Mouse (Mus musculus) urinary bladder, postnatal 25 days (tissue): Measurements from ENCODE around the gene Six3.

Source experiments
- DNase-seq: peaks from one replicate; pipeline ENCODE4 v3.0.0; 2022; ENCODE audit warnings: low spot score

Six3 gene

GRCm38 (mm10) chr17:85612526-85613265 lies 712 bp upstream of the Six3 start:
- DNase-seq, result no peak

GRCm38 (mm10) chr17:85614011-85614721 lies 758 bp downstream of the Six3 start:
- DNase-seq, result no peak

DNA sequence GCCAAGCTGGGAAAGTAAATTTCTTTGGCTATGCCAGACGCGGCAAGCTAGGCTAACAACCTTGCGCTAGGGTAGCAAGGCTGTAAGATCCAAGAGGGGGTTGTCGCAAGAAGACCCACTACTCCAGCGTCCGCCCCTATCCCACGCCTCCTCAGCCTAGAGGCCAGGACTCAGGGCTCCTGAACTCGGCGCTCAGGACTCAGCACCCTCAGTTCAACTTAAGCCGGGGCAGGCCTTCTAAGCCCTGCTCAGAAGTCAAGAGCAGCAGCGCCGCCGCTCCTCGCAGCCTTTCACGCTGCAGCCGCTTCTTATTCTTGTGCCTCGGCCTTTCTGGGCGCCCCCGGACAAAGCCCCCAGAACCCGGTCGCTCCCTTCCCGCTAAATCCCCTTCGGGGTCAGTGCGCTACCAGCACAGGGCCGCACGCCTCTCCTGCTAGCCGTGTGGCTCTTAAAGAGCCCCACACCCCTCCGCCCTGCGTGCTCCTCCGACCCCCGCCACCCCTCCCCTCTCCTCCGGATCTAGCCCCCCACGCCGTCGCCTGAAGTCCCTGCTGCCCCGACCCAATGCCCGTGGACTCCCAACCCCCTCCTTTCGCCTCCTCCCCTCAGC lies 1.4 kb downstream of the Six3 start:
- DNase-seq, result no peak

GRCm38 (mm10) chr17:85615586-85615985 lies 2.2 kb downstream of the Six3 start:
- DNase-seq, result no peak

DNA sequence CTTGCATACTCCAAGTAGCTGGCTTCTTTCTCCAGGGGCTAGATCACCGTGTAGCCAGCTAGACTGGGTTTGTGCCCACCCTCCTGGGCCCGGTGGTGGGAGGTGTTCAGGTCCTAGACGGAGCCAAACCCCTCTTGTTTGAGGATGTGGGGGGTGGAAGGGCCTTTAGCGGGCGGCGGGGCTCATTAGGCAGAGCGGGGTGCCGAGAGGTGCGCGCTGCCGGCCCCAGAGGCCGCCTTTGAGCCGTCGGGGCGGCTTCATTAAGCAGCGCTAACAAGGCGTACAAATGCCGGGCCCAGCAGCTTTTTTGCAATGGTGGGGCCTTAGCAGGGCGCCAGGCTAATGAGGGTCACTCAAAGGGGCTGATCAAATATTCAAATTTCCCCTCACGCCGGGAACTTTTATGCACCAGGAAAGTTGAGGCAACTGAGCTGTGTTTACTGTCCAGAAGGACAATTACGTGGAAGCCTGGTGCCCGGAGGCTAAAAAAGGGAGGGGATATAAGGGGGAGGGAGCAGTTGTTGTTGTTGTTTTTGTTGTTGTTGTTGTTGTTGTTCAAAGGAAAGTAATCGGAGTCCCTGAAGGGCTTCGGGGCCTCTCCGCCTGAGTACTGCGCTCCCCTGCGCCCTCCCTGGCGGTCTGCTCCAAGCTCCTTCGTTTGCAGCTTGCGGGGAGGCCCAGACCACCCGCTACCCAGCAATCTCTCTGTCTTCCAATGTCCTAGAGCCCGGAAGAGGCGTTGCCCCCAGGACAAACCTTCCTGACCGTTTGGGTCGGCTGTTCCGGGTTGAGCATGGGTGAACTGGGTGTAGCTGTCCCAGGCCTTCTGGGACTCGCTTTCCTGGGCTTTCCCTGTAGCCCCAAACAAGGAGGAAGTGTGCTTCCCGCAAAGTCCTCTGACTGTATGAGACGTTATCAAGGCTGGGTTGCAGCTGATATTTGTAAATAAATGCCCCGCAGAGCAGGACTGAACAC lies 3.4 kb downstream of the Six3 start:
- no peak for DNase-seq

DNA sequence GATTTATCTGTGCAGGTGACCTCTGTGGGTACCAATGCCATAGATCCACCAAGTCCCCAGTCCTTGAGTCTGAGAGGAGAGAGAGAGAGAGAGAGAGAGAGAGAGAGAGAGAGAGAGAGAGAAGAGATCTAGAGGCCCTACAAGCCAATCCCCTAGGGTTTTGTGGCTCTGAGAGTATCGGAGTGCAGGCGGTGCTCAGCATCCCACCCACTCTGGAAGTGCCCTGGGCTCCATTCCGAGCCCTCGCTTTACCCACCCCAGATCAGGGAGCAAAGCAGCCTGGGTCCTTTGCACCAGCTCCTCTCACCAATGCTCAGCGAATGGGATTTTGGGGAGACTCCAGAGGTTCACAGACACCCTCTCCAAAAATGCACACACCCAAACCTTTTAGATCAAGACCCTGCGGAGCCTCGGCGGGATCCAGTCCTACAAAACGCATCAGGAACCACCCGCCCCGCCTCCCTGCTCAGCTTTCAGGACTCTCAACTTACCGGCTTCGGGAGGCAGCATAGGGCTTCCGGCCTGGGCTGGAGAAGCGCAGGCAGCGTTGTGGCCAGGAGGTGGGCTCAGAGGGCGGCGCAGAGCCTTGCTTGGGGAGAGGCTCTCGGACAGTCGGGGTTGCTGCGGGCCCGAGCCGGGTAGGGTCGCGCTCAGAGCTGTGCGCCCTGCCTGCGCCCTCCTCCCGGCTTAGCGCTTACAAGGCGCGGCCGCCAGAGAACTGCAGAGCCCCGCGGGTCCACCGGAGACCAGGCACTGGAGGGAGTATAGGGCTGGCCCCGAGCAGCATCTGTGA lies 4.4 kb downstream of the Six3 start:
- no peak for DNase-seq

DNA sequence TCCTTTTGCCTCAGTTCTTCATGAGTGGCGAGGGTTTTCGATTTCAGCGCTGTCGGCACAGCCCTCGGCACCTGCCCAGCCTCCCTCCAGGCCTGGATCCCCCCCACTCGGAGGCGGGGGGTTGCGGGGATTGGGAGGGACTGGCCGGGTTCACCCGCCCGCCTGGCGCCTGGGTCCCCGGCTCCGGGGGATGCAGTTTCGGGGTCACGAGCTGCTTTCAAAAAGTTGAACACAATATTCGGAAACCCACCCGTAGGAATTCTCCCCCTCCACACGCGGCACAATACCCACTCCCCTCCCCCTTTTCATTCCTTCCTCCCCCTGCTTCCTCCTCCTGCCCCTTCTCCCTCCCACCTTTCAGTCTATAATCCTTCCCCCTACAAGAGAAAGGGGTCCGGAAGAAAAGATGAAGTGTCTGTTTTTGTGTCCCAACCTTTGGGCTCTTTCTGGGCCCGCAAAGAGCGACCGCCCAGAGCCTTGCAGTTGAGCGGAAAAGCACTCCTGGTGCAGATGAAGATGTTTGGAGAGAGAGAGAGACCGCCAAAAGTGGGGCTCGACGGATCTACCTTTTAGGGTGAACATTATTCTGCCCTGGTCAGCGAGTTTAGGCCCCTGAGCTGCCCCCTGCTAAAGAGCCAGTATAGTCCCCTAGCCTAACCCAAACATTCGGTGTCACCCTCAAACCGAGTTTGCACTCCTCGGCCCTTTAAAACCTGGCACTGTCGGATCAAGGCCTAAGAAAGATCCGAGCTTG lies 5.1 kb downstream of the Six3 start:
- DNase-seq, result no peak

GRCm38 (mm10) chr17:85619113-85620085 lies 6.0 kb downstream of the Six3 start:
- no peak for DNase-seq

DNA sequence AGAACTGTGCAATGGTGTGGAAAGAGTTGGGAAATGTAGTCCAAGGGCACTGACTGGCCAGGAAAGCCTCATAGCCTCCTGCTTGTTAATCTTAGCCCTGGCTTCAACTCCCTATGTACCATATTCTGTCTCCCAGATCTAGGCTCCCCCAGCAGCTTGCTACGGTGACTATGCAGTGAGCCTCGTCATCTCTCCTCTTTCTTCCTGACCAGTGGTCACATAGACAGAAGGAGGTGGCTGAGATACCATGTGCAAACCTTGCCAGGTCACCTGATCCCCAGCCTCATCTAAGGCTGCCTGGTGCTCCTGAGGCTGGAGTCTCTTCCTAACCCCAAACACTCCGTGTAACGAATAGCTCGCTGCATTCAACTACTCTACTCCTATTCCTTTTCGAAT lies 6.7 kb downstream of the Six3 start:
- DNase-seq, result no peak

GRCm38 (mm10) chr17:85620680-85621504 lies 7.5 kb downstream of the Six3 start:
- no peak for DNase-seq

DNA sequence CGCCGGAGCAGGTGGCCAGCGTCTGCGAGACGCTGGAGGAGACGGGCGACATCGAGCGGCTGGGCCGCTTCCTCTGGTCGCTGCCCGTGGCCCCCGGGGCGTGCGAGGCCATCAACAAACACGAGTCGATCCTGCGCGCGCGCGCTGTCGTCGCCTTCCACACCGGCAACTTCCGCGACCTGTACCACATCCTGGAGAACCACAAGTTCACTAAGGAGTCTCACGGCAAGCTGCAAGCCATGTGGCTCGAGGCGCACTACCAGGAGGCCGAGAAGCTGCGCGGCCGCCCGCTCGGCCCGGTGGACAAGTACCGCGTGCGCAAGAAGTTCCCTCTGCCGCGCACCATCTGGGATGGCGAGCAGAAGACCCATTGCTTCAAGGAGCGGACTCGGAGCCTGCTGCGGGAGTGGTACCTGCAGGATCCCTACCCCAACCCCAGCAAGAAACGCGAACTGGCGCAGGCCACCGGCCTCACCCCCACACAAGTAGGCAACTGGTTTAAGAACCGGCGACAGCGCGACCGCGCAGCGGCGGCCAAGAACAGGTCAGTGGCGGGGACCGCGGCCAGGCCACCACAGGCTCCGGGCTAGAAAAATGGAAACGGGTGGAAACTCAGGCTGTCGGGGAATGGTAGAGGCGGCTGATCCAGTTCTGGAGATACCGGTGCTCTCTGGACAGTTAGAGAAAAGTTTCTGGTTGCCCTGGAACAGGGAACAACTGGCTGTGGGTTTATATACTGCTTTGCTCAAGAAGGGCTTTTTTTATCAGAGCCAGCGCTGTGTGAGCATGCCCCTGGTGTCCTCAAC lies 8.3 kb downstream of the Six3 start:
- DNase-seq, result no peak

DNA sequence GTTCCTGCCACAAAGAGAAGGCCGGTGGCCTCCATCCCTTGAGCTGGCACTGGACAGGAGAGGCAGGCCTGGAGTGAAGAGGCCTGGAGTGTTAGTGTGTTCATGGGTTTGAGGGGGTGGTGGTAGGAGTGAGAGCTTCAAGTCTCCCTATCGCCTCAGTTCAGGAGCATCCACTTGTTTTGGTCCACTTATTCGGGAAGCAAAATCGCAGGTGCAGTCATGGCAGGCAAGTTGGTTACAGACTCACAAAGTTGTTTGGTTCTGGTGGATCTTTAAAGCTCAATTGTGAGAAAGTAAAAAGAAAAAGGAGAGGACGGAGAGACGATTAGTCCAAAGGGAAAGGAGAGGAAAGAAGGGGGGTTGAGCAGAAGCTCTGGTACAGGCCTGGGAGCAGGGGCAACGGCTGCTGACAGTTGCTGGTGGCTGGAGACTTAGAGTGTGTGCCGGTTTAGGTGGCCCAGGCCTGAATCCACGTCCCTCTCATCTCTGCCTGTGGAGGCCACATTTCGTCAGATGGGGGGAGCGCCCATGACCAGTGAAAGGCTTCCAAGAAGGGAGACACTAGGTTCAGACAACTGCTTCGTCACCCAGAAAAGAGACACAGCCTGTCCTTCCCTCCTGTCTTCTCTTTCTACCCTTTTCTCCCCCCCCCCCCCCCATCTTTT lies 9.2 kb downstream of the Six3 start:
- no peak for DNase-seq

DNA sequence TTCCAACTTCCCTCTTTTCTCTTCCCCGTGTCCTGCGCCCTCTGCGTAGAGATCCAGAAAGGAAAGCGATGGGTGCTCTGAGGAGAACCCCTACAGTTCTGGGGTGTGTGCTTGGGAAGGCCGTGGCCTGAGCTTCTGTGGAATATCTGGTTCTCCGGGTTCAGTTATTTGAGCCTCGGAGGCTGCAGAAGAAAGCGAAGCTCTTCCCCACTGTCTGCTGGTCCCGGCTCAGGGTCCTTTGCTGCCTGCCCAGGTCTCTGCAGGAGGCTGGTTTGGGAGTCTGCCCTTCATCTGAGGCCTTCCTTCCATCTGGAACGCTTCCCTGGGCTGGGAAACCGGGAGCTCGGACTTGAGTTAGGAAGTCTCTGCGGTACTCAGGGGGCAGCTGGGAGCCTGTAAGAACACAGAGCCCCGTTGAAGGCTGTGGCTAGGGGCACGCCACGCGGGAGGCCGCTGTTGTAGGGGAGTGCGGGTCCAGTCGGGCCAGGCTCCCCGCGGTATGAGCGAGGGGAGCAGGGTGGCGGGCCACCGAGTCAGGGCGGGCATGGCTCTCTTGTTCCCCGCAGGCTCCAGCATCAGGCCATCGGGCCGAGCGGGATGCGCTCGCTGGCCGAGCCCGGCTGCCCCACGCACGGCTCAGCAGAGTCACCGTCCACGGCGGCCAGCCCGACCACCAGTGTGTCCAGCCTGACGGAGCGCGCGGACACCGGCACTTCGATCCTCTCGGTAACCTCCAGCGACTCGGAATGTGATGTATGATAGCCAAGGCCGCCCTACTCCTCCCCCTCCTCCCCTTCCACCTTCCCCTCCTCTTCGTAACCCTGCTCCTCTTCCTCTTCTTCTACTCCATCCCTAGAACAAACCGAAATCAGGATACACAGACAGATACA lies 10.0 kb downstream of the Six3 start:
- no peak for DNase-seq

DNA sequence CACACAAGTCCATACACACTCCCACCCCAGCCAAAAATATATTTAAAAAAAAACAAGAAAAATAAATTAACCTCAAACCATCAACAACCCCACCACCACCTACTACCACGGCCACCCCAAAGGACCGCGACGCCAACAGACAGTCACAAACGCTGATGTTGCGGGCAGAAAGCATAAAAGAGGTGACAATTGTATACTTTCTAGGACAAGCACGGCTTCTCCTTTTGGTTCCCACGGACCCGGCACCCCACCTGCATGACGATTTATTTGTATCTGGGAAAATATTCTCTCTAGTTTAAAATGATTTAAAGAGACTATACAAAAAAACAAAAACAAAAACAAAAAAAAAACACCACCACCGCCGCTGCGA lies 10.6 kb downstream of the Six3 start:
- DNase-seq, result no peak

DNA sequence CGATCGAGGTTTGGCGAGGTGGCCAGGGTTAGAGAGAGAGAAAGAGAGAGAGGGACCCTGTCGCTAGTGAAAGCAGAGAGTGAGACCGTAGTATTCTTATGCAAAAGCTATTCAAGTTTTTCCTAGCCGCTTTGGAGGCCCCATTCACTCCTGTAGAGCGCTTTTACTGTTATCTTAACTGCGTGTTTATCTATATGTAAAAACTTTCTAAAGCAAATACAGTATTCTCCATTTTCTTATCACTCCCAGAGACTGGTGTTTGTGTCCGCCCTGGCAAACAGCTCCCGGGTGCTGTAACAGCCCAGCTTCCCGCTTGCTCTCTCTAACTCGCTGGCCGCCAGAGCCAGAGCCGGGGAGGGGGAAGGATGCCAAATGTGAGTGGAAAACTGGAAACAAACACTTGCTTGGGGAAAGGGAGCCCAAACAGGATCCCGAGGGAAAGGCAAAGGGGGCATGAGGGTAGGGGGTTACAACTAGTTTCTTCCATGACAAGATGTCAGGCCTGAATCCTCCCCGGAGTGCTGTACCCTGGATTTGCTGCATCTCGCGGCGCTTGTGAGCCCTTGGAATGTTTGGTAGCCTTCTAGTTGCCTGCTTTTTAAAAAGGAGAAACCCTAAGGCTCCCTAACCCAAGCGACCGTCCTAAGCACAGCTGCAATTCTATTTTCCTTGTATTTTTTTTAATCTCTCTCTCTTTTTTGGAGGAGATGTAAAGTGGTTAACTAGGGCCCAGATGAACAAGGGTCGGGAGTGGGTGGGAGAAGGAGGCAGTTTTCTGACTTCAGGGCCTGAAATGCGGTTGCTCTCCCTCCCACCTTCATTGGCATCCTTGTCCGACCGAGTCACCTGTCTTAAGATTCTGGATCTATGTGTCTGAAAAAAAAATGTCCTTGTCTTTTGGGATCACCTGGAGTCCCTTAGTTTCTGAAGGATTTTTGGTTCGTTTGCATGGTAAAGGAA lies 11.9 kb downstream of the Six3 start:
- DNase-seq, result no peak
